Mouse (Mus musculus) lung, postnatal 0 days (tissue): Measurements from ENCODE around the gene Eif5a.

ENCODE experiments used
- CTCF ChIP-seq: IDR thresholded peaks from 2 replicates; pipeline ENCODE4 v1.5.1; 2016; ENCODE audit warnings: antibody characterized with exemption, mild to moderate bottlenecking
- EP300 ChIP-seq: IDR thresholded peaks from 2 replicates; pipeline ENCODE4 v1.6.1; 2016; ENCODE audit warnings: antibody characterized with exemption, mild to moderate bottlenecking, control low read depth

GRCm38 (mm10) chr11:69950807-69951459, 29.2 kb upstream of the Eif5a start:
- peak; percentile 46; the same call in 1 of the 2 replicates for TF ChIP-seq CTCF
- no peak for TF ChIP-seq EP300
